Mouse (Mus musculus) ES-Bruce4 (cell line): Measurements from ENCODE around the gene Atg3. TPM values are rescaled to one million over a fixed set of nuclear protein-coding genes. Genes with fewer than 3 reads are reported as not detected.

ENCODE experiments used
- H3K27ac ChIP-seq: 2 replicates; pipeline ENCODE4 v1.5.1; 2012; ENCODE audit warnings: low read length, inconsistent platforms; ENCODE audit not compliant: insufficient read depth
- H3K27me3 ChIP-seq: 2 replicates; pipeline ENCODE4 v1.6.1; 2012; ENCODE audit warnings: mild to moderate bottlenecking, low read length, inconsistent platforms; ENCODE audit not compliant: control insufficient read depth, poor library complexity, insufficient read depth, severe bottlenecking
- H3K36me3 ChIP-seq: 2 replicates; pipeline ENCODE4 v1.6.1; 2012; ENCODE audit warnings: inconsistent platforms, mild to moderate bottlenecking, low read length, moderate library complexity; ENCODE audit not compliant: control insufficient read depth, poor library complexity, insufficient read depth, severe bottlenecking
- H3K4me1 ChIP-seq: one replicate; pipeline ENCODE4 v1.8.1; 2011; ENCODE audit warnings: low read length; ENCODE audit not compliant: control insufficient read depth, insufficient read depth
- H3K4me3 ChIP-seq: 2 replicates; pipeline ENCODE4 v1.5.1; 2011; ENCODE audit warnings: low read depth, mild to moderate bottlenecking, low read length
- H3K9ac ChIP-seq: 2 replicates; pipeline ENCODE4 v1.6.1; 2012; ENCODE audit warnings: low read depth, mild to moderate bottlenecking, inconsistent platforms; ENCODE audit not compliant: poor library complexity, severe bottlenecking
- H3K9me3 ChIP-seq: replicated peaks from 2 replicates; pipeline ENCODE4 v1.6.1; 2012; ENCODE audit warnings: mild to moderate bottlenecking, low read length, inconsistent platforms; ENCODE audit not compliant: control insufficient read depth, poor library complexity, insufficient read depth, severe bottlenecking
- CTCF ChIP-seq: IDR thresholded peaks from one replicate; pipeline ENCODE4 v1.8.1; 2011; ENCODE audit warnings: low read depth, low read length
- EP300 ChIP-seq: IDR thresholded peaks from 2 replicates; pipeline ENCODE4 v1.6.1; 2011; ENCODE audit warnings: low read depth, low read length; ENCODE audit not compliant: insufficient read depth
- POLR2A ChIP-seq: IDR thresholded peaks from one replicate; pipeline ENCODE4 v1.8.1; 2011; ENCODE audit warnings: low read length; ENCODE audit not compliant: insufficient read depth
- polyA plus RNA-seq: library from polyadenylated mRNA; stranded (reverse); fragments of >200 nt; gene quantifications from 2 replicates; pipeline ENCODE4 v1.2.4, GENCODE M21; 2011; ENCODE audit warnings: low read depth; ENCODE audit not compliant: missing spikeins, insufficient read depth, insufficient read length

Gene Atg3
- polyA plus RNA-seq = 30.8 and 32.1 TPM in 2 replicates

- Histone ChIP-seq H3K4me3 (peak within 1 kb of the TSS; percentile 98), H3K4me1 (no peaks in the 10 kb centered on the region), H3K9ac (peak within 1 kb of the TSS; percentile 83), H3K27ac (peak within 1 kb of the TSS; percentile 39), H3K9me3 (no peaks in the 10 kb centered on the region), H3K27me3 (no peaks in the 10 kb centered on the region), H3K36me3 (no peaks in the 10 kb centered on the region)
- TF ChIP-seq POLR2A (no peak), EP300 (no peak)
These were observed at the start of gene Atg3, which contains the start of gene Slc35a5 for GRCm38 (mm10) chr16:45158522-45159388. TSS of gene Atg3 (plus strand) at chr16:45158785. TSS of gene Slc35a5 (minus strand) at chr16:45158706.

DNA sequence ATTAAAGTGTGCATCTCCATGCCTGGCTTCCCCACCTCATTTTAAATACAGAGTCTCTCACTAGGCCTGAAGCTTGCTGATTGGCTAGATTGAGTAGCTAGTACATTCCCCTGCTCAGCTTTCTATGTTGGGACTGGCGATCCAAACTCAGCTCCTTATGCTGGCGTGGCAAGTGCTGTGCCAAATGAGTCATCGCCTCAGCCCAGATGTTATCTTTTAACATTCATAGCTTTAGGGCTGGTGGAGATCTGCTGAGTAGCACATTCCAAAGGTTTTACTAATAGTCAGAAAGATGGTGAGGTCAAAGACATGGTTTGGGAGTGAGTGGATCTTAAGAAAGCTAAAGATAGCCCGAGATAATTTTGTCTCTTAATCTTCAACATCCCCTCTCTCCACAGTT is 48.1 kb upstream of the Atg3 start:
- Histone ChIP-seq H3K4me1 (no peaks in the 10 kb centered on the region), H3K27me3 (no peaks in the 10 kb centered on the region), H3K4me3 (no peak overlapping the region), H3K9me3 (no peaks in the 10 kb centered on the region), H3K36me3 (no peaks in the 10 kb centered on the region), H3K9ac (no peak overlapping the region), H3K27ac (no peak overlapping the region)
- no peak for TF ChIP-seq POLR2A
- no peak for TF ChIP-seq EP300
- TF ChIP-seq CTCF = no peak

- Histone ChIP-seq H3K9me3 (no peaks in the 10 kb centered on the region), H3K4me3 (no peak overlapping the region), H3K4me1 (no peaks in the 10 kb centered on the region), H3K27ac (no peak overlapping the region), H3K36me3 (no peaks in the 10 kb centered on the region), H3K27me3 (no peaks in the 10 kb centered on the region; the same call in 1 of the 2 replicates), H3K9ac (no peak overlapping the region)
- TF ChIP-seq CTCF (no peak), EP300 (no peak), POLR2A (no peak)
These were observed 41.4 kb upstream of the Atg3 start for GRCm38 (mm10) chr16:45117200-45117599.

GRCm38 (mm10) chr16:45118760-45119159 is 39.8 kb upstream of the Atg3 start:
- TF ChIP-seq CTCF (no peak), EP300 (no peak), POLR2A (no peak)
- no peaks in the 10 kb centered on the region; the same call in 1 of the 2 replicates for H3K27me3 ChIP-seq
- no peaks in the 10 kb centered on the region for H3K9me3 ChIP-seq
- H3K9ac ChIP-seq = no peak overlapping the region
- no peak overlapping the region for H3K4me3 ChIP-seq
- H3K4me1 ChIP-seq = no peaks in the 10 kb centered on the region
- H3K36me3 ChIP-seq = no peaks in the 10 kb centered on the region
- H3K27ac ChIP-seq = no peak overlapping the region

DNA sequence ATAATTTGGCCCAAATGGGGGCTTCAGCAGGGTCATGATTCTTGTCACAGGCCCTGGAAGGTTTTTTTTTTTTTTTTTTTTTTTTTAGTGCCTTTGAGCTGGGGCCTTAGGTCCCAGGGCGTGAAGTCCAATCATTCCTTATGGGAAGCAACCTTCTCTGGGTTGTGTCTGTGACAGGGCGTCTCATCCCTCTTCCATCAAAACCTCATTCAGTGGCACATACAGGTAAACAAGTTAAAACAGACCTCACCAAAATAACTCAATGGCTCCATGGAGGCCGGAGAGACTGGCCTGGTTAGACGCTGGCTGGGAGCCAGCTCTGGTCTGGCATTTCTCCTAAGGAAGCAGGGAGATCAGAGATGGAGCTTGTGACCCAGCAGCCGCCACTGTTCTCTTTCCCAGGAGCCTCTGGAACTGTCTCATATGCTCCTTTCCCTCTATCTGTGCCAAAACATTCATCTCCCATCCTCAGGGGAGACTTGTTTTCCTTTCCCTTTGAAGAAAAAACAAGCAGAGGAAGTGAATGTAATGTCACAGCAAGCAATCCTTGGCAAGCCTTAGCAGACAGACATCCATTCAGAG is 37.6 kb upstream of the Atg3 start:
- Histone ChIP-seq H3K27me3 (no peaks in the 10 kb centered on the region; the same call in 1 of the 2 replicates), H3K9ac (no peak overlapping the region), H3K27ac (no peak overlapping the region), H3K36me3 (no peaks in the 10 kb centered on the region), H3K9me3 (no peaks in the 10 kb centered on the region), H3K4me1 (no peaks in the 10 kb centered on the region), H3K4me3 (no peak overlapping the region)
- no peak for TF ChIP-seq CTCF
- TF ChIP-seq EP300 = no peak
- TF ChIP-seq POLR2A = no peak

GRCm38 (mm10) chr16:45122571-45122970 is 36.0 kb upstream of the Atg3 start:
- Histone ChIP-seq H3K9me3 (no peaks in the 10 kb centered on the region), H3K4me3 (no peak overlapping the region), H3K27ac (no peak overlapping the region), H3K36me3 (no peaks in the 10 kb centered on the region), H3K4me1 (no peaks in the 10 kb centered on the region), H3K9ac (no peak overlapping the region), H3K27me3 (no peaks in the 10 kb centered on the region; the same call in 1 of the 2 replicates)
- no peak for TF ChIP-seq POLR2A
- no peak for TF ChIP-seq EP300
- no peak for TF ChIP-seq CTCF
